Mouse (Mus musculus): ENCODE results near the gene Theg. TPM values are rescaled to one million over a fixed set of nuclear protein-coding genes. Genes with fewer than 3 reads are reported as not detected.

Theg gene
- polyA plus RNA-seq, 1 experiment = 0.18 TPM

DNA sequence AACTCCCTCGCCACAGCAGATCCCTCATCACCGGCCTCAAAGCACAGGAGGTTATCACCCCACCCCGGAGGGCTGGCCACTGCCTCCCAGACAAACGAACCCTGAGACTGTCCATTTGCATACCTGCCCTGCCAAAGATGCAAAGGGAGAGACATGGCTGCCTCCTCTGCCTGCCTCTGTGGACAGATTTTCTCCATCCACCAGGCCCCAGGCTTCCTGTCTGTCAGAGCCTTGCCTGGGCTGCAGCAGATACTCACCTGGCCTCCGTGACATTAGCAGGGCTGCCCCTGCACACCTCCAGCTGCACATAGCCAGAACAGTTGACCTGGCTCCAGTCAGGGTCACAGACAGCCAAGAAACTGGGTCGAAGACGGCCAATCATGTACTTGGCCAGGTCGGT is 56.9 kb downstream of the Theg start:
- no peak overlapping the region for H3K4me3 ChIP-seq (ENCODE audit: extremely low read depth, insufficient read depth, insufficient read length)
- TF ChIP-seq CTCF (IDR thresholded peaks at IDR 0.05; ENCODE audit: extremely low read depth, insufficient read depth, insufficient read length, insufficient replicate concordance) (no peak), POLR2A (IDR thresholded peaks at IDR 0.05; ENCODE audit: low read depth, low read length) (no peak)
- H3K36me3 ChIP-seq (ENCODE audit: control insufficient read depth, insufficient read depth, low read length) = no peaks in the 10 kb centered on the region
- no peaks in the 10 kb centered on the region for H3K27me3 ChIP-seq (ENCODE audit: control insufficient read depth, insufficient read depth, low read length)
- WGBS = 89% methylated on average over 8 of the region's 8 CpGs
- peaks cover 5% of the 10 kb centered on the region; the same call in 1 of the 2 replicates for H3K4me1 ChIP-seq (ENCODE audit: control insufficient read depth, insufficient read depth, insufficient read length)
- no peak for DNase-seq (ENCODE audit: low read depth in 1 of 2, low spot score in 2 of 2)
- H3K27ac ChIP-seq (ENCODE audit: insufficient read depth, low read length) = no peak overlapping the region

- DNase-seq (ENCODE audit: low read depth in 1 of 2, low spot score in 2 of 2) = no peak
- TF ChIP-seq POLR2A (IDR thresholded peaks at IDR 0.05; ENCODE audit: low read depth, low read length) (no peak), CTCF (IDR thresholded peaks at IDR 0.05; ENCODE audit: extremely low read depth, insufficient read depth, insufficient read length, insufficient replicate concordance) (no peak)
- WGBS = 91% methylated on average over 3 of the region's 3 CpGs
Observed at GRCm38 (mm10) chr10:79528081-79528480, 59.0 kb downstream of the Theg start.

DNA sequence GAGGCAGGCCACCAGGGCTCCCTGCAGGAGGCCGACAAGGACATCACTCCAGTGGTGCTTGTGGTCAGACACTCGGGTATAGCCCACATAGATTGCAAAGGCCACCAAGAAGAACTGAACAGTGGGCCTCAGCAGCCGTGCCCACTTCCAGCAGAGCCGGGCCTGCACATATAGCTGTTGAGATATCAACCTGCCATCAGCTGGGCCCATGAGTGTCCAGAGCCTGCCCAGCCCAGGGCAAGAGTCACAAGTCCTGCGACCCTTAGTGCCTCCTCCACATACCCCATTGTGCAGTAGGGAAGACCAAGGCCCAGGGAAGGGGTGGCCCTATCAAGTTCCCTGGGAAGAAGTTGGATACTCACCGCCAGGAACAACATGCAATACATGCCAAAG is 59.7 kb downstream of the Theg start:
- H3K4me1 ChIP-seq (ENCODE audit: control insufficient read depth, insufficient read depth, insufficient read length) = no peaks in the 10 kb centered on the region
- 91% methylated on average over 6 of the region's 6 CpGs for WGBS
- no peak for DNase-seq (ENCODE audit: low read depth in 1 of 2, low spot score in 2 of 2)
- no peak overlapping the region for H3K27ac ChIP-seq (ENCODE audit: insufficient read depth, low read length)
- no peak overlapping the region for H3K4me3 ChIP-seq (ENCODE audit: extremely low read depth, insufficient read depth, insufficient read length)
- H3K27me3 ChIP-seq (ENCODE audit: control insufficient read depth, insufficient read depth, low read length) = no peaks in the 10 kb centered on the region
- no peaks in the 10 kb centered on the region for H3K36me3 ChIP-seq (ENCODE audit: control insufficient read depth, insufficient read depth, low read length)
- TF ChIP-seq CTCF (IDR thresholded peaks at IDR 0.05; ENCODE audit: extremely low read depth, insufficient read depth, insufficient read length, insufficient replicate concordance) = no peak
- no peak for TF ChIP-seq POLR2A (IDR thresholded peaks at IDR 0.05; ENCODE audit: low read depth, low read length)

More at GRCm38 (mm10) chr10:79528081-79528480, 59.0 kb downstream of the Theg start:
- Histone ChIP-seq H3K27me3 (ENCODE audit: control insufficient read depth, insufficient read depth, low read length) (no peaks in the 10 kb centered on the region), H3K27ac (ENCODE audit: insufficient read depth, low read length) (no peak overlapping the region), H3K36me3 (ENCODE audit: control insufficient read depth, insufficient read depth, low read length) (no peaks in the 10 kb centered on the region), H3K4me1 (ENCODE audit: control insufficient read depth, insufficient read depth, insufficient read length) (no peaks in the 10 kb centered on the region; the same call in 1 of the 2 replicates), H3K4me3 (ENCODE audit: extremely low read depth, insufficient read depth, insufficient read length) (no peak overlapping the region)

GRCm38 (mm10) chr10:79526661-79527452 is 60.3 kb downstream of the Theg start:
- DNase-seq (ENCODE audit: low read depth in 1 of 2, low spot score in 2 of 2) = no peak
- Histone ChIP-seq H3K27me3 (ENCODE audit: control insufficient read depth, insufficient read depth, low read length) (no peaks in the 10 kb centered on the region), H3K4me3 (ENCODE audit: extremely low read depth, insufficient read depth, insufficient read length) (no peak overlapping the region), H3K4me1 (ENCODE audit: control insufficient read depth, insufficient read depth, insufficient read length) (no peaks in the 10 kb centered on the region), H3K36me3 (ENCODE audit: control insufficient read depth, insufficient read depth, low read length) (no peaks in the 10 kb centered on the region), H3K27ac (ENCODE audit: insufficient read depth, low read length) (no peak overlapping the region)
- TF ChIP-seq CTCF (IDR thresholded peaks at IDR 0.05; ENCODE audit: extremely low read depth, insufficient read depth, insufficient read length, insufficient replicate concordance) = no peak
- no peak for TF ChIP-seq POLR2A (IDR thresholded peaks at IDR 0.05; ENCODE audit: low read depth, low read length)
- WGBS = 93% methylated on average over 12 of the region's 12 CpGs

Other genes starting within 250 kb of the Theg start
- not detected in 2 replicates for gene Vmn2r82, start 230.8 kb downstream of the Theg start, polyA plus RNA-seq (2012; rRNA removed)
- gene Vmn2r83, start 118.6 kb downstream of the Theg start, polyA plus RNA-seq (2012; rRNA removed) = not detected in 2 replicates
- 6.7 and 8.9 TPM in 2 replicates for gene Plpp2, start 53.5 kb downstream of the Theg start, polyA plus RNA-seq (2012; rRNA removed)
- 63.7 and 92.1 TPM in 2 replicates for gene Mier2, start 32.1 kb downstream of the Theg start, polyA plus RNA-seq (2012; rRNA removed)
- not detected in 2 replicates for gene C2cd4c, start 26.7 kb upstream of the Theg start, polyA plus RNA-seq (2012; rRNA removed)
- 1.0 and 1.3 TPM in 2 replicates for gene Shc2, start 50.6 kb upstream of the Theg start, polyA plus RNA-seq (2012; rRNA removed)
- gene Odf3l2, start 58.4 kb upstream of the Theg start, polyA plus RNA-seq (2012; rRNA removed) = not detected in 2 replicates
- 22.0 and 33.9 TPM in 2 replicates for gene Madcam1, start 77.2 kb upstream of the Theg start, polyA plus RNA-seq (2012; rRNA removed)
- gene Tpgs1, start 82.0 kb upstream of the Theg start, polyA plus RNA-seq (2012; rRNA removed) = 47.9 and 77.7 TPM in 2 replicates
- 119 and 143 TPM in 2 replicates for gene Cdc34, start 94.9 kb upstream of the Theg start, polyA plus RNA-seq (2012; rRNA removed)
- gene Gzmm, start 101.7 kb upstream of the Theg start, polyA plus RNA-seq (2012; rRNA removed) = 1.7 and 1.8 TPM in 2 replicates
- 208 and 255 TPM in 2 replicates for gene Bsg, start 117.2 kb upstream of the Theg start, polyA plus RNA-seq (2012; rRNA removed)
- 0.77 and 1.5 TPM in 2 replicates for gene Hcn2, start 129.3 kb upstream of the Theg start, polyA plus RNA-seq (2012; rRNA removed)
- gene Polrmt, start 159.2 kb upstream of the Theg start, polyA plus RNA-seq (2012; rRNA removed) = 60.5 and 62.5 TPM in 2 replicates
- gene Fgf22, start 167.7 kb upstream of the Theg start, polyA plus RNA-seq (2012; rRNA removed) = not detected in 2 replicates
- 122 and 217 TPM in 2 replicates for gene Rnf126, start 179.6 kb upstream of the Theg start, polyA plus RNA-seq (2012; rRNA removed)
- gene Fstl3, start 189.9 kb upstream of the Theg start, polyA plus RNA-seq (2012; rRNA removed) = 5.8 and 10.9 TPM in 2 replicates
- 1.4 and 1.6 TPM in 2 replicates for gene Prss57, start 203.6 kb upstream of the Theg start, polyA plus RNA-seq (2012; rRNA removed)
- 9.2 and 14.6 TPM in 2 replicates for gene Palm, start 206.2 kb upstream of the Theg start, polyA plus RNA-seq (2012; rRNA removed)
- 0.07 and 0.18 TPM in 2 replicates for gene Misp, start 233.7 kb upstream of the Theg start, polyA plus RNA-seq (2012; rRNA removed)

Data from spleen, adult 2 months (tissue).